Mouse (Mus musculus): ENCODE measurements at regions not wholly inside any gene's neighbourhood (a gene's known extent, or its start where the extent isn't known, plus 50 kb on each side); places are given as distances from the start of the nearest gene placed in this dataset.
A peak's percentile ranks its signal among the peaks of the same experiment; 100 is the strongest.

DNA sequence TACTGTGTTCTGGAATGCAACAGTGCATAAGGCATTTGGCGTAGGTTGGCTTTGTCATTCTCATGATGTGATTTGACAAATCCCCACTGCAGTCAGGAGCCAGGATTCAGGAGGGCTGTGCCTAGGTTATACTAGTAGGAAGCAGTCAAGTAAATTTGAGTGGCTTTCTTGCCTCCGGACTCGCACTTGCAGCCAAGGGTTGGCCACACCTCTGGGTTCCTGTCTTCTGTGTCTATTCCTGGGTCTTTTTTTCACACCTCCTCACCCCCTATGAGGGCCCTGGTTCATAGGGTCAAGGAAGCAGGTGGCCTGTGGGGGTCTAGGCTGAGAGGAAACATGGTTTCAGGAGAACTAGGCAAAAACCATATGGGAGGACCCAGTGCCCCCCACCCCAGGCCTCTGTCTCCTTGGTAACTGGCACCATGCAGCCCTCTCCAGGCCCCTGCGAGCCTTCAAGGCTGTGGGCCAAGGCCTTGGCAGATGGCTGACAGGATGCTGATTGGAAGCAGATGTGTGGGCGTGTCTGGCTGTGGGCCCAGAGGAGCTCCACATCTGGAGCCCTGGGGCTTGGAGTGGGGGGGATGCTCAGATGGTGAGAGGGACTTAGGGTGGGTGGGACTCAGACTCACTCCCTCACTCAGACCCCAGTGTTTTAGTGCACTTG is 195.7 kb downstream of the Rgs3 start:
- peak; percentile 81 to 86 for DNase-seq (ENCODE audit: low spot score in 2 of 2)

GRCm38 (mm10) chr4:62756721-62757206 is 197.1 kb downstream of the Rgs3 start:
- DNase-seq (ENCODE audit: low spot score in 2 of 2) = no peak

GRCm38 (mm10) chr4:62760748-62761604 is 201.3 kb downstream of the Rgs3 start:
- DNase-seq (ENCODE audit: low spot score in 2 of 2) = peak; percentile 39 to 55

DNA sequence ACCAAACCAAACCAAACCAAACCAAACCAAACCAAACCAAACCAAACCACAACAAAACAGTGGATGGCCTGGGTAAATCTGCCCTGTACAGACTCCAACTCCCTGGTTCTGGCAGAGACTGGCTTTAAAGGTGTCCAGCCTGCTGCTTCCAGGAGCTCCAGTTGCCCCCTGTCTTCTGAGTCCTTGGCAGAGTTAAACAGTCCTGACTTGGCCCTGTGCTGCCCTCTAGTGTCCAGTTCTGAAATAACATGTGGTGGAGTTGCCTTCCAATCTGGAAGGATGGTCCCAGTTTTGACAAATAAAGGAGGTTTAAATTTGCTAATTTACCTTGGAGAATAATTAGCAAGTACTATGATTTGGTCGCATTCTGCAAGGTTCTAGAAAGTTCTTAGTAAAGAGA is 202.0 kb downstream of the Rgs3 start:
- DNase-seq (ENCODE audit: low spot score in 2 of 2) = peak; percentile 68 to 83

- peak; percentile 80 to 85 for DNase-seq (ENCODE audit: low spot score in 2 of 2)
These were observed 201.4 kb upstream of the Zfp618 start for GRCm38 (mm10) chr4:62763990-62764389.

GRCm38 (mm10) chr4:62769469-62770234 is 195.7 kb upstream of the Zfp618 start:
- DNase-seq (ENCODE audit: low spot score in 2 of 2) = no peak

DNA sequence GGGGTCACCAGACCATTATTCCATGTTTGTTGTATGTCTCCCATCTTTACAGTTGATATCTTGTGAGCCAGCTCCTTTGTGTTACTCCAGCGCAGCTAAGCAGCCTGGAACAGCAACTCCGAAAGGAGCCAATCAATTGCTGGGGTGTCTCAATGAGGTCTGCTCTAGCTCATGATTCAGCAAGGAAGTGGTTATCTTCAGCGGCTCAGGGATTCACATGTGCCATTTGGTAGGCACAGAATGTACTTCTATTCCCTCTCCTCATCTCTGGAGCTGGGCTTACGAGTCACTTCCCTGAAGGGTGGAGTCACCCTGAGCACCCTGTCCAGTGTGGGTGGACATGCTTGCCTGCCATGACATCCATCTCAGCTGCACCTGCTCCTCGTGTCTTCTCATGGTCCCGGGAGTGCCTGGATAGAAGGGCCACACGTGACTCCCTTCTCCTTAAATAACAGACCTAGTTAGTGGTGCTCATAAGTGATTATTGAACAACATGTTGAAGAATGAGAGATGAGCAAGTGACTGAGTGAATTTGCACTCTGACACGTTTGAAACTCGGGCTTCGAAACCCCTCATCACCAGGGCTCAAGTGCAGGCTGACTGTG is 190.3 kb upstream of the Zfp618 start:
- no peak for DNase-seq (ENCODE audit: low spot score in 2 of 2)

GRCm38 (mm10) chr4:62776881-62777280 is 188.5 kb upstream of the Zfp618 start:
- no peak for DNase-seq (ENCODE audit: low spot score in 2 of 2)

- no peak for DNase-seq (ENCODE audit: low spot score in 2 of 2)
These were observed 187.9 kb upstream of the Zfp618 start for GRCm38 (mm10) chr4:62777436-62777835.

DNA sequence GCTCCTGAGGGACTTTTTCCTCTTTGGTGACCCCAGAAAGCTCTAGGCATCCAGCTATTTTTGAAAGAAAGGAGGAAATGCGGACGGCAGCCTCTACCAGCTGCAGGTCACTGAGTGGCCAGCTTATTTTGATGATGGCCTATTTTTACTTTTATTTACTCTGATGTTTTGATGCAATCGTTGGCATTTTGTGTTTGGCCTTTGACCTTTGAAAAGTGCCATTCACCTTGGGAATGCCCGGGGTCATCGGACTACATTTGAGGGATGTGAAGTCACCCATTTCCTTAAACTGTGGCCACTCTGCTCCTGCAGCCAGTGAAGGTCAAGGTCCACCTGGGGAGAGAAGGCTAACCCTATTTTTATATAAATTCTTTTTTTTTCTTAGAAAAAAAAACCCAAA is 186.8 kb upstream of the Zfp618 start:
- DNase-seq (ENCODE audit: low spot score in 2 of 2) = no peak

DNA sequence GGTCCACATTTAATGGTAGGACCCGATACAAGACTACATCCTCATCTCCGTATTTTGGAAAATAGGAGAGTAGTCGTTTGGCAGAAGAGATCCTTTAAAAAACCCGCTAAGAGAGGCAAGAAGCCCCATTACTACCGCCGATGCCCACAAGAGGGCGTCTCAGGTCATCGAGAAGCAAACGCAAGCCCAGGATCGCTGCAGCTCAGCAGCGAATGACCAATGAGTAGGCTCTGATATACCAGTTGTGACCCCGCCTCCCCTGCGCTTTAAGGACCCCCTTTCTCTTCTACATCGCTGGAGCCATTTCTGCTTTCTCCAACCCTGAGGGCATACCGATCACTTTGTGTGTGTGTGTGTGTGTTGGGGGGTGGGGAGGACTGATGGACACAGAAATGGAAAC is 185.0 kb upstream of the Zfp618 start:
- DNase-seq (ENCODE audit: low spot score in 2 of 2) = peak; percentile 67 to 75

DNA sequence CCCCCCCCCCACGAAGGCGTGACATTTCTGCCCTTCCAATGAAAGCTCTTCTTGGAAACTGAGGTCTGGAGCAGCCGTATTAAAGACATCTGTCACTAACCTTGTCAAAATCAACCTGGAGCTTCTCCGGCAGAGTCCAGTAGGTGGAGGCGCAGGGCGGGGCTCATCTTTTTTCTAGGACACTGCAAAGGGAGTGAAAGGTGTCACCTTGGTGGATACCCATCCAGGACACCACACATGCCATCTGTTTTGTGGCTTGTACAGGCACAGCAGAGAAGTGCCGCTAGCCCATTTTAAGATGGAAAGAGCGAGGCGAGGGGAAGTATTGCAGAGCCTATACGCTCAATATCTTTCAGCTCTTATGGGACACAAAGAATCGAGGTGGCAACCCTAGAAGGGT is 184.5 kb upstream of the Zfp618 start:
- no peak for DNase-seq (ENCODE audit: low spot score in 2 of 2)

DNA sequence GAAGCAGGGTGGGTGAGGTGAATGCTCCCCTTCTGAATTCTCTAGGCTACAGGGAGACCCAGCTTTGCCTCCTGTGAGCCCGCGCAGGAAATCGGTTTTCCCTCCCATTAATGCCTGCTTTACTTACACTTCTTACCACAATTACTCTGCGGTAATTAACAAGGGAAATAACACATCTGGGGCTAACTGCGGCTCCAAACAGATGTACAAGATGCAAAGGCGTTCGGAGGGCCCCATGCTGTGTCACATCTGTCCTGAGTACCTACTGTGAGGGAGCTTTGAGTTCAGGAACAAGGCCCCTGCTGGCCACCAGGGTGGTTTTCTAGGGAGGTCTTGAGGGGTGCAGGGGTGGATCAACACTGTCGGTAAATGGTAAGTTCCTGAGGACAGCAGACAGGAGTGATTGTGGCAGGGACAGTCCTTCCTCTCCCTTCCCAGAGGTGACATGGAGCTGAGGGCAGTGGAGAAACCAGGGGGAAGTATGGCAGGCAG is 184.0 kb upstream of the Zfp618 start:
- DNase-seq (ENCODE audit: low spot score in 2 of 2) = no peak

DNA sequence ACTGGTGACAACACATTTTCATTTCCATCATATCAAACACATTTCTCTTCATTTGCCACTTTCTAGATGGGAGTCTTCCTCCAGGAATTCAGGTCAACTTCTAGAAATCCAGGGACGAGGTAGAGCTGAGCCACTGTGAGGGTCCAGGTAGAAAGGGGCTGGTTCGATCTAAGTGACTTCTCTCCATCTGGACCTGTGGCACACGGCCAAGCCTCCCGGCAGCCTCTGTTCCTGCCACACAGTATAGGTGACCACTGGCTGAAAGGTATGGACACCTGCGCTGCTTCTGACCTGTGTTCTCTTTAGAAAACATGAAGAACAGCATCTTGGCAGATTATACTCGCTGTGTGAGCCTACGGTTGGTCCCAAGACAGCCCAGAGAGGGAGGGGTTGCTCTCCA is 179.7 kb upstream of the Zfp618 start:
- DNase-seq (ENCODE audit: low spot score in 2 of 2) = no peak

DNA sequence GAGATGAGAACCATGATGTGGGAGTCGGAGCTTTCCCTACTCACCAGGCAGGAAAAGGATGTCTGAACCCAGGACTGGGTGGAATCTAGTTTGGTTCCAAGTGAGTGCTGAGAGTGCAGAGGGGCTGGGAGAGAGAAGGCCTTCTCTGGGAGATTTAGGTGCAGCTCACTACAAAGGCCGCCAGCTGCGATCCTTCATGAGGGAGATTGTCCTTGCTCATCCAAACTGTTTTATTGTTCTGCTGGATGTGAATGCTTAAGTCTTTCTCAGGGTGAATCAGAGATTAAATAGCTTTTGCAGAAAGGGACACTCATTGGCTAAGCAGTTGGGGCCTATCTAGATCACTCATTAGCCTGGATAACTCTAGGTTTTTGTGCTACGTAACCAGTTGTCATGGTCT is 175.7 kb upstream of the Zfp618 start:
- DNase-seq (ENCODE audit: low spot score in 2 of 2) = no peak

DNA sequence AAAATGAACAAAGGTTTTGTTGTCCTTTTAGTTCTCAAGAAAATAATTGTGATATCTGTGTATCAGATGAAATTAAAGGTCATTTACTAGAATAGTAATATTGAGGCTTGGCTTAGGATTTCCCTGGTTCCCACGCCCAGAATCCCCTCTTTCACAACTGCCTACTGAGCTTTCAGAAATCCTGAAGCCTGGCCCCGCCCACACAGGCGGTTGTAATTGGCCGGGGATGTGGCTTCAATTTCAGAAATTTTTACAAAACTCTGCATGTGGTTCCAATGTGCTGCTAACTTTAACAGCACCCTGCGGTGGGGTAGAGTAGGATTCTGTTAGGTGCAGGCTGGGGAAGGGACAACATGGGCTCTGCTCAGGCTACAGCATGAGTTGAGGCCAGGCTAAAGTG is 171.8 kb upstream of the Zfp618 start:
- no peak for DNase-seq (ENCODE audit: low spot score in 2 of 2)

DNA sequence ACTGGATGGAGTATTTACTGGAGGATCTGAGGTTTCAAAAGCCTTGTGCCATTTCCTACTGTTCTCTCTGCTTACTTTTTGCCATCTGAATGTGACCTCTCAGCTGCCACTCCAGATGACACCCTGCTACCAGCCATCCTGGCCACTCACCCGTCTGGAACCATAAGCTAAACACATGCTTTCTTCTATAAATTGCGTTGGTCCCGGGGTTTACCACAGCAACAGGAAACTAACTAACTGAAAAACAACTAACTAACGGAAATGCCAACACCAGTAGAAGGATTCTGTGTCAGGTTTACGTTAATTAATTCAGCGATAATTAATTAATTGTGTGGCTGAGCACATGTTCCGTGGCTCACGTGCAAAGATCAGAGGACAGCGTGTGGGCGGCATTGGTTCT is 169.8 kb upstream of the Zfp618 start:
- DNase-seq (ENCODE audit: low spot score in 2 of 2) = no peak

DNA sequence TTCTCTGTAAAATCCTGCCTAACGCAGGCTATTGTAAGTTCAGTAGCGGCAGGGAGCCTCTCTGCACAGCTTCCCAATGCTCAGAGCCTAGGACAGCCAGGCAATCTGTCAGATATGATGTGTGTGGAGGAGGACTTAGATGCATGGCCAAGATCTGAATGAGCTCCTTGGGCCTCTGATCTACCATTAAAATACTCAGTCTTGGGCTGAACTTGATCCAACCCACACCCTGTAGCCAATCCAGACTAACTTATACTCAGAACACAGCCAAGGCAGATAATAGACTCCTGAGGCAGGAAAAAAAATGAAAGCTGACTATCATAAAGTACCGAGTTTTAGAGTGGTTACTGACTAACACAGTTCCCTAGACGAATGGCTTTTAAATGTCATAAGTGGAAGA is 165.4 kb upstream of the Zfp618 start:
- no peak for DNase-seq (ENCODE audit: low spot score in 2 of 2)

- DNase-seq (ENCODE audit: low spot score in 2 of 2) = peak in 1 of 2 experiments; percentile 6
These were observed 159.5 kb upstream of the Zfp618 start for GRCm38 (mm10) chr4:62805841-62806240.

GRCm38 (mm10) chr4:62806786-62807185 is 158.6 kb upstream of the Zfp618 start:
- no peak for DNase-seq (ENCODE audit: low spot score in 2 of 2)

GRCm38 (mm10) chr4:62807926-62808552 is 157.3 kb upstream of the Zfp618 start:
- DNase-seq (ENCODE audit: low spot score in 2 of 2) = no peak

Measured in heart, adult 9 months (tissue).